Mouse (Mus musculus): ENCODE data around the gene Elmo3.

- no peak for TF ChIP-seq CTCF (conservative IDR thresholded peaks at IDR 0.05; ENCODE audit: low read length)
- TF ChIP-seq POU5F1 (IDR thresholded peaks at IDR 0.05; ENCODE audit: borderline replicate concordance, low read length) = no peak
- no peak for TF ChIP-seq NANOG (IDR thresholded peaks at IDR 0.05; ENCODE audit: borderline replicate concordance, low read length)
Observed at GRCm38 (mm10) chr8:105281821-105282220, 23.6 kb upstream of the Elmo3 start.

Data from E14TG2a.4 (cell line).